Mouse (Mus musculus): ENCODE results near the gene Ddhd1. TPM values are rescaled to one million over a fixed set of nuclear protein-coding genes. Genes with fewer than 3 reads are reported as not detected.

Gene Ddhd1
- polyA plus RNA-seq, 1 experiment from 2014 or later: 10.5 TPM

GRCm38 (mm10) chr14:45565216-45566065 lies 92.5 kb downstream of the Ddhd1 start:
- H3K36me3 ChIP-seq: no peaks in the 10 kb centered on the region
- peak; percentile 54 for ATAC-seq (ENCODE audit: insufficient number of reproducible peaks, insufficient read depth, low FRiP score, low TSS enrichment)
- H3K27me3 ChIP-seq: no peaks in the 10 kb centered on the region
- H3K4me2 ChIP-seq (replicated peaks): peak overlapping the region; percentile 45
- peak overlapping the region; percentile 86 for H3K27ac ChIP-seq
- H3K9me3 ChIP-seq: no peaks in the 10 kb centered on the region
- H3K4me1 ChIP-seq: peaks cover 18% of the 10 kb centered on the region
- H3K4me3 ChIP-seq: peak overlapping the region; percentile 28
- 5% methylated on average over 20 of the region's 20 CpGs for WGBS
- no peak overlapping the region for H3K9ac ChIP-seq

GRCm38 (mm10) chr14:45563577-45563976 lies 94.4 kb downstream of the Ddhd1 start:
- H3K36me3 ChIP-seq: no peaks in the 10 kb centered on the region
- WGBS: 82% methylated on average over 1 of the region's 1 CpGs
- no peak overlapping the region for H3K27ac ChIP-seq
- peaks cover 18% of the 10 kb centered on the region for H3K4me1 ChIP-seq
- no peak; the same call in 1 of the 2 replicates for ATAC-seq (ENCODE audit: insufficient number of reproducible peaks, insufficient read depth, low FRiP score, low TSS enrichment)
- no peak overlapping the region for H3K4me2 ChIP-seq (replicated peaks)
- no peak overlapping the region for H3K4me3 ChIP-seq
- no peaks in the 10 kb centered on the region for H3K9me3 ChIP-seq
- no peaks in the 10 kb centered on the region for H3K27me3 ChIP-seq
- H3K9ac ChIP-seq: no peak overlapping the region

GRCm38 (mm10) chr14:45561681-45562080 lies 96.3 kb downstream of the Ddhd1 start:
- H3K9ac ChIP-seq: no peak overlapping the region
- H3K4me3 ChIP-seq: no peak overlapping the region
- H3K36me3 ChIP-seq: no peaks in the 10 kb centered on the region
- H3K27ac ChIP-seq: no peak overlapping the region
- H3K9me3 ChIP-seq: no peaks in the 10 kb centered on the region
- no peak overlapping the region for H3K4me2 ChIP-seq (replicated peaks)
- no peak for ATAC-seq (ENCODE audit: insufficient number of reproducible peaks, insufficient read depth, low FRiP score, low TSS enrichment)
- H3K4me1 ChIP-seq: peaks cover 18% of the 10 kb centered on the region
- 81% methylated on average over 6 of the region's 6 CpGs for WGBS
- no peaks in the 10 kb centered on the region for H3K27me3 ChIP-seq

GRCm38 (mm10) chr14:45559018-45559417 lies 98.9 kb downstream of the Ddhd1 start:
- WGBS: 97% methylated on average over 1 of the region's 1 CpGs
- ATAC-seq (ENCODE audit: insufficient number of reproducible peaks, insufficient read depth, low FRiP score, low TSS enrichment): no peak
- peaks cover 6% of the 10 kb centered on the region; the same call in 1 of the 2 replicates for H3K4me1 ChIP-seq

GRCm38 (mm10) chr14:45554336-45554735 lies 103.6 kb downstream of the Ddhd1 start:
- no peak overlapping the region for H3K9ac ChIP-seq
- H3K36me3 ChIP-seq: no peaks in the 10 kb centered on the region
- no peak overlapping the region for H3K27ac ChIP-seq
- H3K4me2 ChIP-seq (replicated peaks): no peak overlapping the region
- no peaks in the 10 kb centered on the region for H3K9me3 ChIP-seq
- H3K4me1 ChIP-seq: no peaks in the 10 kb centered on the region
- no peak for ATAC-seq (ENCODE audit: insufficient number of reproducible peaks, insufficient read depth, low FRiP score, low TSS enrichment)
- H3K27me3 ChIP-seq: no peaks in the 10 kb centered on the region
- no peak overlapping the region for H3K4me3 ChIP-seq
- 85% methylated on average over 6 of the region's 6 CpGs for WGBS

More at GRCm38 (mm10) chr14:45559018-45559417, 98.9 kb downstream of the Ddhd1 start:
- no peaks in the 10 kb centered on the region for H3K9me3 ChIP-seq
- no peak overlapping the region for H3K4me2 ChIP-seq (replicated peaks)
- H3K4me3 ChIP-seq: no peak overlapping the region
- no peaks in the 10 kb centered on the region for H3K36me3 ChIP-seq
- H3K27ac ChIP-seq: no peak overlapping the region
- H3K9ac ChIP-seq: no peak overlapping the region
- no peaks in the 10 kb centered on the region for H3K27me3 ChIP-seq

GRCm38 (mm10) chr14:45553854-45554253 lies 104.1 kb downstream of the Ddhd1 start:
- H3K27me3 ChIP-seq: no peaks in the 10 kb centered on the region
- 77% methylated on average over 2 of the region's 2 CpGs for whole genome bisulfite sequencing
- no peak overlapping the region for H3K27ac ChIP-seq
- H3K4me1 ChIP-seq: no peaks in the 10 kb centered on the region
- no peak overlapping the region for H3K9ac ChIP-seq
- no peak for ATAC-seq (ENCODE audit: insufficient number of reproducible peaks, insufficient read depth, low FRiP score, low TSS enrichment)
- H3K36me3 ChIP-seq: no peaks in the 10 kb centered on the region
- H3K4me3 ChIP-seq: no peak overlapping the region
- H3K4me2 ChIP-seq (replicated peaks): no peak overlapping the region
- no peaks in the 10 kb centered on the region for H3K9me3 ChIP-seq

- no peak overlapping the region for H3K4me2 ChIP-seq (replicated peaks)
- H3K4me3 ChIP-seq: no peak overlapping the region
- no peak overlapping the region for H3K9ac ChIP-seq
- no peak for ATAC-seq (ENCODE audit: insufficient number of reproducible peaks, insufficient read depth, low FRiP score, low TSS enrichment)
- no peaks in the 10 kb centered on the region for H3K36me3 ChIP-seq
- H3K4me1 ChIP-seq: no peaks in the 10 kb centered on the region
- no peaks in the 10 kb centered on the region for H3K9me3 ChIP-seq
- no peak overlapping the region for H3K27ac ChIP-seq
- no peaks in the 10 kb centered on the region for H3K27me3 ChIP-seq
- 84% methylated on average over 4 of the region's 4 CpGs for WGBS
These were observed 105.5 kb downstream of the Ddhd1 start for GRCm38 (mm10) chr14:45552431-45552830.

GRCm38 (mm10) chr14:45551121-45551768 lies 106.7 kb downstream of the Ddhd1 start:
- no peaks in the 10 kb centered on the region for H3K9me3 ChIP-seq

GRCm38 (mm10) chr14:45550010-45550647 lies 107.8 kb downstream of the Ddhd1 start:
- H3K36me3 ChIP-seq: no peaks in the 10 kb centered on the region
- no peak for ATAC-seq (ENCODE audit: insufficient number of reproducible peaks, insufficient read depth, low FRiP score, low TSS enrichment)
- no peak overlapping the region for H3K4me2 ChIP-seq (replicated peaks)
- H3K27ac ChIP-seq: no peak overlapping the region
- no peaks in the 10 kb centered on the region for H3K9me3 ChIP-seq
- H3K4me1 ChIP-seq: no peaks in the 10 kb centered on the region
- no peak overlapping the region for H3K4me3 ChIP-seq
- no peaks in the 10 kb centered on the region for H3K27me3 ChIP-seq
- WGBS: 74% methylated on average over 13 of the region's 13 CpGs
- H3K9ac ChIP-seq: no peak overlapping the region

More at GRCm38 (mm10) chr14:45551121-45551768, 106.7 kb downstream of the Ddhd1 start:
- WGBS: 56% methylated on average over 17 of the region's 17 CpGs
- Histone ChIP-seq H3K4me3 (no peak overlapping the region), H3K4me1 (no peaks in the 10 kb centered on the region), H3K4me2 (replicated peaks) (no peak overlapping the region), H3K27me3 (no peaks in the 10 kb centered on the region), H3K36me3 (no peaks in the 10 kb centered on the region), H3K9ac (no peak overlapping the region), H3K27ac (no peak overlapping the region)
- ATAC-seq (ENCODE audit: insufficient number of reproducible peaks, insufficient read depth, low FRiP score, low TSS enrichment): no peak

GRCm38 (mm10) chr14:45548118-45548517 lies 109.8 kb downstream of the Ddhd1 start:
- ATAC-seq (ENCODE audit: insufficient number of reproducible peaks, insufficient read depth, low FRiP score, low TSS enrichment): no peak
- no peaks in the 10 kb centered on the region for H3K9me3 ChIP-seq
- H3K9ac ChIP-seq: no peak overlapping the region
- H3K4me3 ChIP-seq: no peak overlapping the region
- H3K36me3 ChIP-seq: no peaks in the 10 kb centered on the region
- H3K4me1 ChIP-seq: no peaks in the 10 kb centered on the region
- 73% methylated on average over 3 of the region's 3 CpGs for WGBS
- H3K4me2 ChIP-seq (replicated peaks): no peak overlapping the region
- H3K27ac ChIP-seq: no peak overlapping the region
- no peaks in the 10 kb centered on the region for H3K27me3 ChIP-seq

GRCm38 (mm10) chr14:45544905-45545304 lies 113.0 kb downstream of the Ddhd1 start:
- Histone ChIP-seq H3K27me3 (no peaks in the 10 kb centered on the region), H3K36me3 (no peaks in the 10 kb centered on the region), H3K9me3 (no peaks in the 10 kb centered on the region), H3K27ac (no peak overlapping the region), H3K4me1 (peaks cover 3% of the 10 kb centered on the region; the same call in 1 of the 2 replicates), H3K4me2 (replicated peaks) (no peak overlapping the region), H3K9ac (no peak overlapping the region), H3K4me3 (no peak overlapping the region)
- ATAC-seq (ENCODE audit: insufficient number of reproducible peaks, insufficient read depth, low FRiP score, low TSS enrichment): no peak
- WGBS: 73% methylated on average over 7 of the region's 7 CpGs

Measured in embryonic facial prominence, embryonic 12.5 days (tissue).